Mouse (Mus musculus) kidney, adult 2 months (tissue): ENCODE measurements around the gene Slc35a3. TPM values are rescaled to one million over a fixed set of nuclear protein-coding genes. Genes with fewer than 3 reads are reported as not detected.
"Not testable (repeated sequence)": the region's sequence is repeated elsewhere in the genome, so short reads cannot be mapped to it uniquely, and the experiment has no call there.

Experiments used
- DNase-seq: peaks from one replicate; pipeline ENCODE4 v3.0.0; 2021
- H3K27ac ChIP-seq: fragments of 200-500 bp; 2 replicates; pipeline ENCODE4 v1.5.1; 2012; ENCODE audit warnings: low read depth, low read length, control low read depth, inconsistent platforms; ENCODE audit not compliant: insufficient read depth
- H3K27me3 ChIP-seq: fragments of 200-500 bp; replicated peaks from 2 replicates; pipeline ENCODE4 v1.6.1; 2012; ENCODE audit warnings: mild to moderate bottlenecking, moderate library complexity, low read length, inconsistent platforms; ENCODE audit not compliant: control insufficient read depth, insufficient read depth
- H3K36me3 ChIP-seq: fragments of 200-500 bp; 2 replicates; pipeline ENCODE4 v1.6.1; 2012; ENCODE audit warnings: mild to moderate bottlenecking, moderate library complexity, low read length, inconsistent platforms; ENCODE audit not compliant: control insufficient read depth, insufficient read depth
- H3K4me1 ChIP-seq: fragments of 200-500 bp; 2 replicates; pipeline ENCODE4 v1.6.1; 2011; ENCODE audit warnings: low read length; ENCODE audit not compliant: control insufficient read depth, insufficient read depth
- H3K4me3 ChIP-seq: fragments of 200-500 bp; 2 replicates; pipeline ENCODE4 v1.5.1; 2011; ENCODE audit warnings: mild to moderate bottlenecking, low read depth, low read length, control low read depth; ENCODE audit not compliant: insufficient read depth
- CTCF ChIP-seq: fragments of 200-500 bp; conservative IDR thresholded peaks from 2 replicates; pipeline ENCODE4 v1.5.1; 2011; ENCODE audit warnings: low read depth, mild to moderate bottlenecking, control low read depth, low read length, moderate library complexity, mixed read lengths; ENCODE audit not compliant: insufficient read depth, insufficient read length
- POLR2A ChIP-seq: fragments of 200-500 bp; IDR thresholded peaks from one replicate; pipeline ENCODE4 v1.6.1; 2011; ENCODE audit warnings: low read depth, low read length, control low read depth
- WGBS: fragments of 180-500 bp; shearing (Covaris S2); methylation state at CpG from one replicate; pipeline ENCODE4 v1.1.7; 2018; 5-methylcytosine and 5-hydroxymethylcytosine counted together
- polyA plus RNA-seq: library from polyadenylated mRNA; depleted of rRNA; stranded (reverse); fragments of >200 nt; gene quantifications from 2 replicates; pipeline ENCODE4 v1.2.3, GENCODE M21; 2012

Gene Slc35a3
- polyA plus RNA-seq, 1 experiment = 15.7 TPM

DNA sequence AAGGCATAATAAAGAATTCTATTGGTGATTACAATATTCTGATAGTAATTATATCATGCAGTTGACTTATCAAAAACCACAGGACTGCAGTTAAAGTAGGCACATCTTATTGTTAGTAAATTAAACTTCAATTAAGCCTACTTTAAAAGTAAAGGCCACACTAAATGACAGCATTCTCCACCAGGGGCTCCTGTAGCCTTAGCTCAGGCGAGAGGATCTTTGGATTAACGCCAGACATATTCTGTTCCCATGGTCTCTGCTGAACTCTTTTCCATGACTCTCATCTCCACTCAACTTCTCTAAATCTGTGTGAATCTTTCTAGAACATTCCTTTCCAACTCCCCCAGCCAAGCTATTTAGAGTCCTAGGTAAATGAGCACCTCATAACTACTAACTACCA, 13.8 kb downstream of the Slc35a3 start:
- no peaks in the 10 kb centered on the region for H3K27me3 ChIP-seq
- 0 out of 2 replicates have a peak, but pooled peaks have one; percentile 1 for TF ChIP-seq CTCF
- no peak for TF ChIP-seq POLR2A
- 52% methylated on average over 2 of the region's 2 CpGs for WGBS
- no peaks in the 10 kb centered on the region for H3K36me3 ChIP-seq
- H3K27ac ChIP-seq = no peak overlapping the region
- no peak for DNase-seq
- H3K4me3 ChIP-seq = no peak overlapping the region
- H3K4me1 ChIP-seq = peaks cover 3% of the 10 kb centered on the region; the same call in 1 of the 2 replicates

DNA sequence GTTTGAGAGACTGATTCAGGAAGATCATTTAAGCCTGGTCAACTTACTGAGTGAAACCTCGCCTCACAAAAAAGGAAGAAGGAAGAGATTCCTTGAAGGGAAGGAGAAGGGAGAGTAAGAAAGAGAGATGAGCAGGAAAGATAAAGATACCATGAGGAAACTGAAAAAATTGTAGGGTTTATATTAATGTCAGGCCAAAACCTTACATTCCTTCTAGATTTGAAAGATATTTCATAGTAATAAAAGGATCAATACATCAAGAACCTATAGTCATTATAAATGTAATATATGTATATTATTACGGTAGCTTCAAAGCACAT, 17.0 kb downstream of the Slc35a3 start:
- TF ChIP-seq CTCF (no peak), POLR2A (no peak)
- DNase-seq = no peak
- Histone ChIP-seq H3K27me3 (no peaks in the 10 kb centered on the region), H3K4me3 (no peak overlapping the region), H3K36me3 (no peaks in the 10 kb centered on the region), H3K27ac (no peak overlapping the region), H3K4me1 (no peaks in the 10 kb centered on the region)
- WGBS = 88% methylated on average over 2 of the region's 2 CpGs

DNA sequence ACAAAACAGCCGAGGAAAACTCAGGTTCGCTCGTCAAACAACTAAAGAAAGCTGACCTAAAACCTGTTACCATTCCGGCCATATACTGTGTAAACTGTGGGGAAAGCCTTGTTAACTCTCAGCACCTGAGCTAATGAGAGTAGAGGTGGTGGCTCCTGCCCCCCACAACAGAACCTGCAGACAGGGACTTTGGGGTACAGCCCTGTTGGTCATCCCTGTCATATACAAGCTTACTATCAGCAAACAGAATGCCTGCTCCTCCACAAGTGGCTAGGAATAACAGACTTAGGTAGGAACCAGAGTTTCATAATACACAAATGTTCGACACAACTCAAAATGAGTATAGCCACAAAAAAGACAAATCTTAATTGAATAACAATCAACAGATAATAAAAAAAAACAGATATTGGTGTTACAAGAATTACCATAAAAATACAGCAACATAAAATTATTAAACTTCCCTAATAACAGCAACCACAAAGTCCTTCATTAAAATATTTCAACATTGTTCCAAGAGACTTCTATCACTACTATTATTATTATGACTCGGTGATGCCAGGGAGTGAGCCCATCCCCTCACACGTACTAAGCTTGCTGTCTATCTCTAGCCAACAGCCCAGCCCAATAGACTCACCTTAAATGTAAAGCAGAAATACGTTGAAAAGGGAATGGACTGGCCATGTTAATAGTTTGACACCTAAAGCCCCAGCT, 17.5 kb downstream of the Slc35a3 start:
- 83% methylated on average over 8 of the region's 8 CpGs for WGBS
- Histone ChIP-seq H3K27ac (no peak overlapping the region), H3K4me3 (no peak overlapping the region), H3K27me3 (no peaks in the 10 kb centered on the region), H3K36me3 (no peaks in the 10 kb centered on the region), H3K4me1 (no peaks in the 10 kb centered on the region)
- no peak for DNase-seq
- TF ChIP-seq CTCF (no peak), POLR2A (no peak)

DNA sequence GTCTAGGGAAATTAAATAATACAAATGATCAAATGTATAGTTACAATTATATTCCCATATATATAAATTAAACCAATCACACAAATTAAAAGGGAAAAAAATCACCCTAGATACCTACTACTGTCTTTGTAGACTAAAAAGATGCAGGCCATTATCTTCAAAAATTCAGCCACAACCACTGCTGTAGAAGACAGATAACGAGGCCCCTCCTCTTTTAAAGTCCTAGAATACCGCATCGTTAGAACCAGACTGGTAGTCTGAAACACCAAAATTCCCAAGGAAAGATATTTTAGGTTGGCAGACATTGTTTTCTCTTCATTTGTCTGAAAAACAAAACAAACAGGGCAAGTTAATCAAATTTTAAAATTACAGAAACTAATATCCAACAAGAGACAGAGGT, 18.3 kb downstream of the Slc35a3 start:
- no peak overlapping the region for H3K4me3 ChIP-seq
- DNase-seq = no peak
- 94% methylated on average over 3 of the region's 3 CpGs for WGBS
- no peak for TF ChIP-seq POLR2A
- H3K36me3 ChIP-seq = no peaks in the 10 kb centered on the region
- no peaks in the 10 kb centered on the region for H3K27me3 ChIP-seq
- no peak overlapping the region for H3K27ac ChIP-seq
- H3K4me1 ChIP-seq = no peaks in the 10 kb centered on the region

DNA sequence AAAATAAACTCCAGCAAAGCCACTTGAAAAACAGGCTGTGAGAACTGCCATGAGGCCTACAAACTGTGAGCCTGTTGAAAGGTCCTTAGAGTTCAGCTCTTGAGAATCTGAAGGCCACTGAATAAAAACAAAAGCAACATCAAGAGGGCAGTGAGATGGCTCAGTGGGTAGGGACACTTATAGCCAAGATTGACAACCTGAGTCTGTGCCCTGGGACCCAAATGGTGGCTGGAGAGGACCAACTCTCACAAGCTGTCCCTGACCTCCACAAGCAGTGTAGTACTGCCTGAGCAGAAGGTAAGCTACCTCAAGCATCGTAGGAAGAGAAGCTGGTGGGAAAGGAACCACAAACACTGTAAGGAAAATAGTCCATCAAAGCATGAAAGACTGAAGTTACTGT, 31.5 kb downstream of the Slc35a3 start, which contains the start of gene Gm43191:
Gene Gm43191, minus strand, starts transcription at position 101 of the 400 bp plus-strand sequence.
- H3K4me1 ChIP-seq = no peaks in the 10 kb centered on the region
- no peaks in the 10 kb centered on the region for H3K27me3 ChIP-seq
- no peak for DNase-seq
- H3K4me3 ChIP-seq = no peak within 1 kb of the TSS
- no peaks in the 10 kb centered on the region; the same call in 1 of the 2 replicates for H3K36me3 ChIP-seq
- WGBS = 96% methylated on average over 1 of the region's 1 CpGs
- no peak within 1 kb of the TSS for H3K27ac ChIP-seq
- TF ChIP-seq POLR2A (no peak), CTCF (no peak)

DNA sequence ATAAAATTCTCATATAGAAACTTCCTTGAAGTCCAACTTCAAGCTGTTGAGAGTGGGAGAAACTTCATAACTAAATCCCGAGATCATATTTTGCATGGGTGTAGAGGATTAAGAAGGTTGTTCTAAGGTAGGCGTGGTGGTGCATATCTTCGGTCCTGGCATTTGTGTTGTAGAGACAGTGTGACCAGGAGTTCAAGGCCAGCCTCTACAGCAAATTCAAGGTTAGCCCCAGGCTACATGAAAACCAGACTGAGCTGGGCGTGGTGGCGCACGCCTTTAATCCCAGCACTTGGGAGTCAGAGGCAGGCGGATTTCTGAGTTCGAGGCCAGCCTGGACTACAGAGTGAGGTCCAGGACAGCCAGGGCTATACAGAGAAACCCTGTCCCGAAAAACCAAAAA, 48.4 kb downstream of the Slc35a3 start:
- H3K4me3 ChIP-seq, H3K27me3 ChIP-seq, DNase-seq, H3K36me3 ChIP-seq, H3K27ac ChIP-seq: not testable (repeated sequence)
- WGBS = 97% methylated on average over 9 of the region's 9 CpGs
- peaks cover 13% of the 10 kb centered on the region; the same call in 1 of the 2 replicates for H3K4me1 ChIP-seq

DNA sequence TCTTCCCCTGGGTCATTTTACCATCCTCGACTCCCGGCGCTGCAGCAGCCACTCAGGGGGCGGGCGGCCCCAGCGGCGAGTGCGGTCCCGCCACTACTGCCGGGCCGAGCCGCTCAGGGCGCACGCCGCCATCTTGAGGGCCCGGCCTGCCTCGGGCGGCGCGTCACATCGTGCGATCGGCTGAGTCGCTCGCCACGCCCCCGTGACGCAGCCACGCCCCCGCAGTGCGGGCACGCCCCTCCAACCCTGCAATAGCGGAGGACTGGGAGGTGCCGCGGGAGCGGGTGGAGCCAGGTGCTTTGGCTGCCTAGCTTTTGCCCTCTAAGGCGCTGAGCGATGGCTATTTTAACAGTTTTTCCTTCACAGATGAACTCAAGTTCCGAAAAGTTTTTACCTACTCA, 50.2 kb downstream of the Slc35a3 start, which contains the start of gene Mfsd14a:
Gene Mfsd14a, minus strand, starts transcription at position 215 of the 401 bp plus-strand sequence.
- peak within 1 kb of the TSS; percentile 77 for H3K27ac ChIP-seq
- TF ChIP-seq CTCF (no peak), POLR2A (peak; percentile 90)

More for the DNA sequence above, 50.2 kb downstream of the Slc35a3 start, which contains the start of gene Mfsd14a:
- peak; percentile 99 for DNase-seq
- Histone ChIP-seq H3K27me3 (no peaks in the 10 kb centered on the region), H3K4me3 (peak within 1 kb of the TSS; percentile 87), H3K36me3 (peaks cover under 1% of the 10 kb centered on the region; the same call in 1 of the 2 replicates), H3K4me1 (peaks cover 17% of the 10 kb centered on the region; the same call in 1 of the 2 replicates)
- WGBS = under 1% methylated on average over 39 of the region's 39 CpGs
